Mouse (Mus musculus) cerebellum, postnatal 4 days (tissue): ENCODE measurements at regions not wholly inside any gene's neighbourhood (a gene's known extent, or its start where the extent isn't known, plus 50 kb on each side); places are given as distances from the start of the nearest gene placed in this dataset.

Experiments
- DNase-seq, 2 experiments: peaks; one replicate each; pipeline ENCODE4 v3.0.0; 2022; ENCODE audit warnings: low spot score in 2 of 2, mixed read lengths in 1 of 2

- no peak for DNase-seq
Measured at GRCm38 (mm10) chr4:31612825-31613514, 350.9 kb upstream of the Map3k7 start.

- DNase-seq = no peak
Measured at GRCm38 (mm10) chr4:31617572-31617971, 346.3 kb upstream of the Map3k7 start.

GRCm38 (mm10) chr4:31618026-31618425 is 345.9 kb upstream of the Map3k7 start:
- no peak for DNase-seq

- no peak for DNase-seq
Measured at GRCm38 (mm10) chr4:31621205-31621604, 342.7 kb upstream of the Map3k7 start.

GRCm38 (mm10) chr4:31627053-31627452 is 336.8 kb upstream of the Map3k7 start:
- no peak for DNase-seq

GRCm38 (mm10) chr4:31627777-31628176 is 336.1 kb upstream of the Map3k7 start:
- DNase-seq = no peak

- DNase-seq = no peak
Measured at GRCm38 (mm10) chr4:31638564-31638963, 325.3 kb upstream of the Map3k7 start.

GRCm38 (mm10) chr4:31642161-31642560 is 321.7 kb upstream of the Map3k7 start:
- peak; percentile 32 to 37 for DNase-seq

- peak in 1 of 2 experiments; percentile 8 for DNase-seq
Measured at GRCm38 (mm10) chr4:31642593-31643290, 321.2 kb upstream of the Map3k7 start.

GRCm38 (mm10) chr4:31648631-31649368 is 315.1 kb upstream of the Map3k7 start:
- no peak for DNase-seq

GRCm38 (mm10) chr4:31655364-31656106 is 308.4 kb upstream of the Map3k7 start:
- no peak for DNase-seq

- DNase-seq = no peak
Measured at GRCm38 (mm10) chr4:31656111-31656510, 307.8 kb upstream of the Map3k7 start.

GRCm38 (mm10) chr4:31658820-31659219 is 305.1 kb upstream of the Map3k7 start:
- DNase-seq = no peak

- DNase-seq = no peak
Measured at GRCm38 (mm10) chr4:31660896-31661295, 303.0 kb upstream of the Map3k7 start.

GRCm38 (mm10) chr4:31671530-31672170 is 292.2 kb upstream of the Map3k7 start:
- DNase-seq = no peak

GRCm38 (mm10) chr4:31672171-31672841 is 291.6 kb upstream of the Map3k7 start:
- DNase-seq = no peak

GRCm38 (mm10) chr4:31672842-31673171 is 291.1 kb upstream of the Map3k7 start:
- DNase-seq = no peak

- DNase-seq = no peak
Measured at GRCm38 (mm10) chr4:31679007-31679590, 284.8 kb upstream of the Map3k7 start.

GRCm38 (mm10) chr4:31680958-31681357 is 282.9 kb upstream of the Map3k7 start:
- no peak for DNase-seq

GRCm38 (mm10) chr4:31689083-31689482 is 274.8 kb upstream of the Map3k7 start:
- no peak for DNase-seq
